Mouse (Mus musculus) T-helper 17 cell (primary cell): Measurements from ENCODE around the gene Lrrc7.

Experiments used
- in situ Hi-C, 2 experiments: fragments of 300-600 bp; cut with MboI, MseI; formaldehyde crosslinking; loops; 1 replicate in 1 of 2; 2 replicates in 1 of 2; pipeline ENCODE4 v1.15.1; 2025; ENCODE audit warnings: high pct_unique_total_duplicates in 2 of 2

The Lrrc7 gene

DNA sequence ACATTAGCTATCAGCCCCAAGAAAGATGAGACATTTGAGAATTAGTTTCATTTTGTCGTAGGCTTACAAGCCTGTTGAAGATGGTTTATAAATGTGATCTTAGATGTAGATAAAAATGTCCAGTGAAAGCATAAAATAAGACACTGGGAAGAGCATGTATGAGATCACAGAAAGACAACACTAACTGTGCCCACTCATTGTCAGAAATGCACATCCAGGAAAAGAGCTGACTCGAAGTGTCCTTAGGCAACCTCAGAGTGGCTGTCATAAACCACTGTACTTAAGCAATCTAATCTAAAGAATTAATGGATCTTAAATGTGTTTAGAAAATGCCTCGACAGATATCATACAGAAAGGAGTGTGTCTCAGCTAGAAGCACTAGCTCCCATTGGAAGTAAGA, 196.2 kb downstream of the Lrrc7 start:
- in situ Hi-C loops: no loop called here

DNA sequence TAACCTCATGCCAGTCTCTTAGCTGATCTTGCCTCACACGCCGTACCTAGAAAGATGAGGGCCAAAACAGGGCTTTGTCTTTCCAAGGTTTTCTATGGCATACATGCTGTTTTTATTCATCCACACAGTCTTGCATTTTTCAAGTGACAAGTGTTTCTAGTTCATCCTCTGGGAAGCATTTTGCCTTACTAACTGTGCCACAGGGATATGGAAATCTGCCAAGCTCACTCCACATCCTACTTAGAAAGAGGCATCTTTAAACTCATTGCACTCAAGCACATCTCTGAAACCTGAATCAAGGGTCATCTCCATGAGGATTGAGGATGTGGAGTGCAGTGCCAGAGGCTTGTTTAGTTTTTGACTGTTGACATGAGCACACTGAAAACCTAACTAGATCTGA, 199.9 kb downstream of the Lrrc7 start:
- in situ Hi-C loops: no loop called here

DNA sequence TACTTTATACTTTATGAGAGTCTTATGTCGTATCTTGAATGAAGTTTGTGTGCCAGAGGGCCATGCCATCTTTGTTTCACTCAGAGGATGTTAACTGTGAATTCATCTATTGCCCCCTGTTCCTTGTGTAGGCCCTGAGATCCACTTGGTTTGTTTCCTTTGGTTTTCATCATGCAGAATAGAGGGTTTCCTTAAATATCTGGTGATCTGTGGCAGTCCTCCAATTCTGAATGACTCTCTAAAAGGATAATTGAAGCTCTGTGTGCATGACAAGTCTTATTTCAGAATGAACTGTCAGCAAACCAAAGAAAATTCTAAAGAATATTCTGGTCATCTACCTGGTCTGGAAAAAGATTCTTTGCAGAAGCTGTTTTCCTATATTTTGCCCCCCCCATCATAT, 205.3 kb downstream of the Lrrc7 start:
- in situ Hi-C loops: no loop called here

DNA sequence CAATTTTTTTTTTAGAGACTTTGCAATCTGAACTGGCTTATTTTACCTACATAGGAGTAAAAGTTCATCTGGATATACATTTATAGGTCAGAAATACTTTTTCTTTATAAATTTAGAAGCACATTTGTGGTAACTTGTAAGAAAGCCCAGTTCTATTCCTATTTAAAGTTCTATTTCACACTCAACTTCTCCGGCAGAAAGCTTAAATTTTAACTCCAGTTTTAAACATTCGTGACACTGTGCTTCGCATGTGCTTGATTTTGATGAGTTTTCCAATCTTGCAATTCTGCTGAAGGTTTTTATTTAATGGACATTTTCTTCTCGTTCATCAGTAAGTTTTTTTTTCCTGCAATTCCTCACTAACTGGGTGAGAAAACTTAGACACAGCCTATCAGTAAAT, 205.8 kb downstream of the Lrrc7 start:
- in situ Hi-C loops: no loop called here

DNA sequence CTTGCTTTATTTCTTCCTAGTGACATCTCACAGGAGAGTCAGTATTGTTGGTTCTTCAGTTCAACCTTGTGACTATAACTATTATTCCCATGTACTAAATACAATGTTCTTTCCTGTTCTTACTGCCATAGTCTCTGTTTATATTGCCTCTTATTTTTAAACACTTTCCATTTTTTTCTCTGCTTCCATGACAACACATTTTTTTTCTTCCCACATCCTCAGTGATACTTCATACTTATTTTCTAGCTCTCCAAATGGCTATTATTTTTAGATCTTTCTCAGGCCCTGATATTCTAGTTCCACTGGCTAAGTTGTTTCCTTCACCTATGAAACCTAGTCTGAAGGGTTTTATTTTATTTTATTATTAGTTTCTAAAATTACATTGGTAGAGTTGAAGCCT, 221.2 kb downstream of the Lrrc7 start:
- in situ Hi-C loops: no loop called here

DNA sequence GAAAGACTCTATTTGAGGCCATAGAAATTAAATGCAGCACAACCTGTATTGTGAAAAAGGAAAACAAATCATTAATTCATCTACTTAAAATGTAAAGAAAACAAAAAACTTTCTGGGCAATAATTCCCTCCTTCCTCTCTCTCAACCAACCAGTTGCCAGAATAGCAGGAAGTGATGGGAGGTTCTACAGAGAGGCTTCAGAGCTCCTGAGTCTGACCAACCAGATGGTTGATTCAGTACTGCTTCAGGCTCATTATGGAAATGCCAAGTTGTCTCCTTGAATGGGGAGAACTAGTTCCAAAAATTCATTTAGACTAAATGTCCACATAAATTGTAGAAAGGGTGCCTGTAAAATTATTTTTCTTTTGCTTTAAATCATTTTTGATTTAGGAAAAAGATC, 231.9 kb downstream of the Lrrc7 start:
- in situ Hi-C loops: no loop called here

DNA sequence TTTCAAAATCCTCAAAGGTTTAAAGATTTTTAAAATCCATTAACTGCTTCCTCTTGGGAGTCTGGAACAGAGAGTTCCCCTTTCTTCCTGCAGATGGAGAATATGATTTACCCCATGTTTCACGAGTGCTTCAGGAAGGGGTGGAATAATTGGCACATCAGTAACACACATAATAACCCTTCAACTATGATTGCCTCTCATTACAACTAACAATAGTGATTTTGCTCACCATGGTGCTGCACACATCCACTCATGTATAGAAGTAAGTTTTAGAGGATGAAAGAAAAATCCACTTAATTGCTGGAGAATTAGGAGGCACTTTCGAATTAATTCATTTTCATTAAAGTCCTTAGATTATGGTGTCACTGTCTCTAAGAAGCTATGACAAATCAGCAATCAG, 251.6 kb downstream of the Lrrc7 start:
- in situ Hi-C loops: no loop called here

DNA sequence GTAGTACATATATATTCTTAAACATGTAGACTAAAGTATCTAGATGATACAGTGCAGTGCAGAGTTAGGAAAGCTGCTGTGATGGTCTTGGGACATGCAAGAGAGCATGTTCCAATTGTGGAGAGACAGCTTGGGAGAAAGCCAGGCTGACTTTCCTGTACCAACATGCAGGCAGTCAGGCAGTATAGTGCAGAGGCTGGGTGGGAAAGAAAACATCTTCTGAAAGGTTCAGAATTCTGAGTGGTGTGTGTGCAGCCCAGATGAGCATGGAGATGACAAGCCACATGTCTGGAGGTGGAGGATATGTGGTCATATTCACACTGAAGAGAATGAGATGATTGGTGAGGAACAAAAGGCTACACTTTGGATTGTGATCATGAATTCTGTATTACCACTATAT, 254.6 kb downstream of the Lrrc7 start:
- in situ Hi-C loops: no loop called here

DNA sequence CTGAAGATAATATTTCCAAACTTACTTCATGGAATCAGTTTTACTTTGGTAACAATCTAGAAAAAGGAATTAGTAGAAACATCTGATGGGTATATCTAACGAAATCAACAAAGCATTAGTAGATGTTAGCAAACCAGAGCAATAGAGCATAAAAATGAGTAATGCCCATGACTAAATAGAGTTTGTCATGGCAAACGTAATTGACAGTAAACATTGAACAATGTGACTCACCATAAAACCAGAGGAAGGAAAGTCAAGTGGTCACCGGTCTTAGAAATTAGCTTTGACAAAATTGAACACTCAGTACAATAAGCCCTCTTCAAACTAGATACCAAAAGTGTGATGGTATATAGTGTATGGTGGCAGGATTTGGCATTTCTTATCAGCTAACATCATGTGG, 263.3 kb downstream of the Lrrc7 start:
- in situ Hi-C loops: no loop called here

DNA sequence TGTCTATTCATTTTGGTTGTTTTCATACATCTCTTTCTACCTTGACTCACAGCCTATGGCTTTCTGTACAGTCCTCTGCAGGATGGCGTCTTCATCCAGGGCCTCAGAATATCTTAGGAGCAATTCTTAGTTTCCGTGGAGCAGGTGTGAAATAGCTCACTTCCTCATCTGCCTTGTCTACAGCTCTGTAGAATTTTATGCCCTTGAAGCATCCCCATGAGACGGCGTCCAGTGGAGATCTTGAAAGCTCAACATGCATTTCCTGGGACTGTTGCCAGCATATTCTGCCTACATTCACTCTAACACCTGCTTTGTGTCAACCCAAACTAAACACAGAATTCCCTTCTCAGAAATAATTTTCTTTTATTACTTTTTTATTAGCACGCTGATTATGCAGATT, 267.0 kb downstream of the Lrrc7 start:
- in situ Hi-C loops: no loop called here

DNA sequence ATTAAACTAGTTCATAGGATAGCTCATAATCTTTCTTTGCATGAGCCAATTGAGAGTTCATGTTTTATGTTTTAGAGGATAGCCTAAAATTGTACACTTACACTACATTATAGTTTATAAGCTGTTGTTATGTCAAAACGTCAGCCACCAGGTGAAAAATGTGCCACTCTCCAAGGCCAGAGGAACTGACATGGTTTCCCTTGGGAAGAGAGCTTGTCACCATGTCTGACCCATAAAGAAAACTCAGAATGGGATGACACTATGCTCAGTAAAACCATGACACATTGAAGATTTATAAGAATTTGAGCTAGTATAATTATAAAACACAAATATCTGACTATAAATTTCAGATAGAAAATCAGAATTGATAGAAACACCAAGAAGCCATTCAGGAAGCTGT, 277.6 kb downstream of the Lrrc7 start:
- in situ Hi-C loops: no loop called here

DNA sequence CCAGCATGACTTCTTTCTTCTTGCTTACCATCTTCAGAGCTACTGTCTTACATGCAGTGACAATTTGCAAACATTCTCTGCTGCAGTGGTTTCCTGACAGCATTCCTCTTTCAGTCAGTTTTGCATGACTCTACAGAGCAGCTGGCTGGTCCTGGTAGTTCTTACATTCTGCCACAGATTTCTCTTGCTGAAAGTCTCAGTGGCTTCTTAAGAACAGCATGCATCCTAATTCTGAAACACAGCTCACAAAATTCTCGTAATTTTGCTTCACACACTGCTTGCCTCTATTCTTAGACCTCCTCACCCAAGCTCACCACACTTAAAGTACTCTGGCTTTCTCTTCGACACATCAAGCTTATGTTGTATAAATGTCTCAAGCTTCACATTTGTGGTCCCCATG, 283.4 kb downstream of the Lrrc7 start:
- in situ Hi-C loops: no loop called here

DNA sequence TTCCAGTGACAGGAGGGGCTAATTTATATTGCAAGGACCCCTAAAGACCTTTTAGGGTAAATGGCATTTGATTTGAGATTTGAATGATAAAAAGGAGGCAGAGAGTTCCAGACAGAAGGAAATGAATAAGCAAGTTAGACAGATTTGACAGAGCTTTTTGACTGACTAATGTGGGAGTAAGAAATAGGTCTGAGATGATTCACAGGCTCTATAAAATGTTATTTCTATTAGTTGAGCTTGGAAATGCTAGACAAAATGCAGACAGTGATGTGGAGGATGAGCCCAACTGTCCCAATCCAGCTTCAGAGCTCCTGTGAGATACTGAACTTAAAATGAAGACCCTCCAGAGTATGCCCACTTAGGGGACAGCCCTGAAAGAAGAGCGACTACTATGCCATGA, 289.3 kb downstream of the Lrrc7 start:
- in situ Hi-C loops: no loop called here

DNA sequence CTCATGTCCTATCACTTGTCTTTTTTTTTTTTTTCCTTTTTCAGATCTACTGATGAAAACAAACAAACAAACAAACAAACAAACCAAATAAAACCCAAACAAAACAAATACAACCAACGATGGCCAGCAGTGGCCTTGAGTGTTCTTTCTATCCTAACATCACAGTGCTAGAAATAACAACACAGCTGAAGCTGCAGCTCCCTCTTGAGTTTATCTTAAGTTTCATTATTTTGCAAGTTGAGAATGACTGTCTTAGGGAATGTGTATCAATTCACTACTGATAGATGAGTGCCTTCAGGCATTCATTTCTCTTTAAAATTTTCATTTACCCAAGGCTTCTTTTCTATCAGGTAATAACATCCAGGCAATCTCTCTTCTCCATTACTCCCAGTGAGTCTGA, 291.1 kb downstream of the Lrrc7 start:
- in situ Hi-C loops: no loop called here

DNA sequence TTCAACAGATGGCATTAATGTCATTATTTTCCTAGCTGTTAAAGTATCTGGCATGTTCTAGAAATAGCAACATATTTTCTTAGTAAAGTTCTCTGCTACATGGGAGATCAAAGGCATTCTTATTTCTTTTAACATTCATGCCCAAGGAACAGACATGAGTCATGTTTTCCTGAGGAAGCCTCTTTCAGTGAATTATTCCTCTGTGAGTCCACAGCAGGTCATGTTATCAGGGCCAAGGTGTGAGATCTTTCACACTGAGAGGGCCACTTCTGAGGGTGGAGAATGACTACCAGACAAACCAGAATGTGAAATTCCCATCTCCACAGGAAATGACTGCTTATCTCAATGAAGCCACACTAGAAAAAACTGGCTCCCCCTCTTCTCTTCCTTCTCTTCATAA, 309.4 kb downstream of the Lrrc7 start:
- in situ Hi-C loops: no loop called here

DNA sequence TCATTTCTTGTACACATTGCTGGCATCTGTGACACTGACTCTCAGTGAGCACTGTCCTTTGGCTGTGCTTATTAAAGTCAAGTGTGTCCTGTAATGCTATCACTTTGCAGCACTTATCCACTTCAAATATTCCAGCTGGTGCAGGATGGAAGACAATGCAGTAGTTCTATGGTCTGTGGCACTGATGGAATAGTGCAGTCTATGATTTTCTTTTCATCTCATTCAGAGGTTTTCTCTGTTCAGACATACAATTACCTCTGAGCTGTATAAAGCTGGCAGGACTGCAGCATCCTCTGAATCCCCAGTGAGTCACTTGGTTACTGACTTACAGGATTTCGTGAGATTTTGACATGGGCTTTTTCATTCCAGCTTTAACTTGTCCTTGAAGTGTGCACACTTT, 314.3 kb downstream of the Lrrc7 start:
- in situ Hi-C loops: no loop called here

DNA sequence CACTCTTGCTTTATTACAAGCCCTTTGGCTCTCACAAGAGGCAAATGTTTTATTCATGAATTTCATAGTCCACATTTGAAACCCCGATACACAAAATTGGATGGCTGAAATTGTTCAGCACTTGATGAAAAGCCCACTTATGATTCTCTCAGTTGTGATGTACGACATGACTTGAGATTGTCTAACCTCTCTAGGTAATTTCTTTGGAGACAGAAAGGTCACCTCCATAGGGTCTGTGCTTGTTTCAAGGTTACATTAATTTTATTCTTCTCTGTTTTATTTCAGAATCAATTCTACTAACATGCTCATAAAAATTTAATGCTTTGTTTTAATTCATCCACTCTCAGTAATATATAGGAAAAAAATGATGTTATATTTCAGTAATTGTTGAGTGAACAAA, 351.4 kb downstream of the Lrrc7 start:
- in situ Hi-C loops: no loop called here

DNA sequence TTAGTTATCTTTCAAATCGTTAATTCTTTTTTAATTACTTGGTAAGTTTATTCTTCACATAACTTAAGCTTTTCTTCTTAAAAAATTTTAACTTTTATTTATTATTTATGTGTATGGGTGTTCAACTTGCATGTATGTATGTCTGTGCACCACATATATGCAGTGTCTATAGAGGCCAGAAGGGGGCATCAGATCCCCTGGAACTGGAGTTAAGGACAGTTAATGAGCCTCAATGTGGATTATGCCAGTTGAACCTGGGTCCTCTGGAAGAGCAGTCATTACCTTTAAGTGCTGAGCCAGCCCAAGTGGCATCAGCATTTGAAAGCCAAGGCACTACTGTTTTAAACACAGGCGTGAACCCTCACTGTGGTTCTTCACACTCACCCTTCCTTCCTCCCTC, 352.0 kb downstream of the Lrrc7 start:
- in situ Hi-C loops: no loop called here

DNA sequence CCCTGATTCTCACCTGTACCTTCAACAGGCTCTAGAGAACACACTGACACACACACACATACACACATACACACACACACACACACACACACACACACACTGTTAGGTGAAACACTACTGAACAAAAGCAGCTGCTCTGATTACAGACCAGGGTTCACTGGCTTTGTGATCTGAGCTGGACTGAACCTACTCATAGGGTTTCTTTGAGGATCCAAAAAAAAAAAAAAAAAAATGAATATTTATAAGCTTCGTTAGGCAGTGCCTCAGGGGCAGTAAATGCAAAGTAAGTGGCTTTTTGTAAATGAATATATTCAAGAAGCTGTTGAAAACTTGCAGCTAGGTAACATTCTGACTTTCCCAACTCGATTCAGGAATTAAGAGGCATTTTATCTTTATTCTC, 354.2 kb downstream of the Lrrc7 start:
- in situ Hi-C loops: no loop called here

DNA sequence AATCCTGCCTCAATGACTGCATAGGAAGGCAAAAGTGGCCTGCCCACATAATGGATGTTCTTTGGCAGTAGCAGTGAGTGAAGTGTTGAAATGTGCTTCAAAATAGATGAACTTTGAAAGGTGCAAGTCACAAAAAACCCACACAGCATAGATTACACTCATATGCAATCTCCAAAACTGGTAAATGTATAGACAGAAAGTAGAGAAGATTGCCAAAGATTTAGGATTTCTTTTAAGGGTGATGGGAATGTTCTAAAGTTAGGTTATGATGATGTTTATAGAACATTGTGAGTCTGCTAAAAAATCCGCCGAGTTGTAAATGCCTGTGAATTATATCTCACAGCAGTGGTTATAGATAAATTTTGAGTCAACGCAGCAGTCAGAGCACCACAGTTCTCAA, 359.2 kb downstream of the Lrrc7 start:
- in situ Hi-C loops: no loop called here

DNA sequence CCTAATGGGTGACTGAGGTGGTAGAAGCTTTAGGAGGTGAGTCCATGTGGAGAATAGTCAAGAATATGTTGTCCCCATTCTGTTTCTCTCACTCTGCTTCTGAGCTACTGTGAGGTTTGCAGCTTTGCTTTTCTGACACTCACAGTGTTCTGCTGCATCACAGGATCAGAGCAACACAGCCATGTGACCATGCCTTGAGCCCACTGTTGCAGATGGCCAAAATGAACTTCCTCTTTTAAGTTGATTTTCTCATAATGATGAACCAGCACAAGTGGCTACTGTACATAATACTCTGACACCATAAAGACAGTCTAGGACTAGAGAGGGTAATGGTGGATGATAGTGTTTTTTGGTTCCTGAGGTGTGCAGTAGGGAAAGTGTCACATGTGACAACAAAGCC, 366.6 kb downstream of the Lrrc7 start:
- in situ Hi-C loops: no loop called here

DNA sequence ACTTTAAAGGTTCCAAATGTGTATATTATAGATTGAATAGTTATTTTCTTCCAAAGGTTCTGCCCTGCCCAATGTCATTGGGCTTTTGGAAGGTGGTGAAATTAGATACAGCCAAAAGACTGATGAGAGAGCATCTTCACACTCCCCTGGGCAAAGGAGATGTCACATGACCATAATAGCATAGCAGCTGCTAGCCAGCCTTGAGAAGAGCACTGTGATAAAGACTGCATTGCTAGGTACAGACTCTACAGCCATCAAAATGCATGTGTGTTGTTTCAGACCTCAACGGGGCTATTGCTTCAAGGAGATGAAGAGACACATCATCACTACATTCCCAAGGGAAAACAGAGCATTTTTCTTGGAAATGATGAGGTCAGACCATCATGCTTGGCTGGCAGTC, 368.8 kb downstream of the Lrrc7 start:
- in situ Hi-C loops: no loop called here

DNA sequence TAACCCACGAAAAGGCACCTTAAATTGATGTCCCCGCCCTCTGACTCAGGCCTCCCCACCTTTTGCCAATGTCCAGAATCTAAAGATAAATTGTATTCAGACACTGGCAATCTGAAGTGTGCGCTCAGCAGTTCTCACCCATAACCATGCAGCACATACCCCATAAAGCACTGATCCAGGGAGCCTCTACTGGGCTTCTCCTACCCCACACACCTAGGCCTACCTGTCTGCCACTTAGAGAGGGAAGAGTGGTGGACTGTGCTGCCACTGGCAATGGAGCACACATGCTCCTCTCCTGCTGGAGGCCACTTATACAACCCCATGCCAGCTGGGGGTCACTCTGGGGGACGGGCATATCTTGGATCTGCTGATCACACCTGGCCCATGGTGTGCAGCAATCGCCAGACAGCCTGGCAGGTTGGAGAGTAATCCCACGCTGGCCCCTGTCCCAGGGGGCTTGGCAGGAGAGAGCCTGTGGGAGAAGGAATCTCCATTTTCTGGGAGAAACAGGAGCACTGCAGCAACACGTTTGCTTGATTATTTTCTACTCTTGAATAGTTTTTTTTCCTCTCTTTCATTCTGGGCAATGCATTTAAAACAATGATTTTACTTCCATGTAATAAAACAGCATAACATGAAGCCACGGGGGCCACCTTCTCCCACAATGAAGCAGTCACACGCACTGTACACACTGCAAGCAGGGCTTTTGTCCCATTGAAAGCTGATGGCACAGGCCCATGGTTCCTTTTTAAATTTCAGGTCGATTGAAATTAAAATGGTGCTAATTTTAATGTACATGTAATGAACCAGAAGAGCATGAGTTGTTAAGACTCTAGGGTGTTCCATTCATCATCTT, 386.9 kb downstream of the Lrrc7 start:
- in situ Hi-C loops: no loop called here

DNA sequence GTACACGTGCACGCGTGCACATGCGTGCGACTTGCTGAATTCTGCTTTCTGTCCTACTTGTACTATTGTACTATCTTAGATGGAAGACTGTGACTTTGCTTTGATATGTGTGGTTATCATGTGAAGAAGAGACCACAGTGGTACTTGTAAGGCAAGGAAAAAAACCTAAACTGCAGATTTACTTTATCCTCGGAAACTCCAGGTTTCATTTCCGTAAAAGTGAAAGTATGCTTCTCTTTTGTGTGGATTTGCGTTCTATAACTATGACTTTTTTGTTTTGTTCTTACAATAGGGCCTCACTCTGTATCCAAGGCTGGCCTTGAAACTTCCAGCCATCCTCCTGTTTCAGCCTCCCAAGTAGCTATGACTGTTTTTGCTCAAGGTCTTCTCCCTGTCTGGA, 392.8 kb downstream of the Lrrc7 start:
- in situ Hi-C loops: no loop called here
